Mouse (Mus musculus) bone marrow, adult 2 months (tissue): ENCODE results near the gene Unc93b1.

Experiments
- CTCF ChIP-seq: fragments of 200-500 bp; IDR thresholded peaks from 2 replicates; pipeline ENCODE4 v1.5.1; 2011; ENCODE audit warnings: low read length, control low read depth; ENCODE audit not compliant: control insufficient read depth, insufficient read depth
- POLR2A ChIP-seq: fragments of 200-500 bp; IDR thresholded peaks from 2 replicates; pipeline ENCODE4 v1.6.1; 2011; ENCODE audit warnings: low read depth, mild to moderate bottlenecking, control low read depth, low read length, borderline replicate concordance; ENCODE audit not compliant: control insufficient read depth

DNA sequence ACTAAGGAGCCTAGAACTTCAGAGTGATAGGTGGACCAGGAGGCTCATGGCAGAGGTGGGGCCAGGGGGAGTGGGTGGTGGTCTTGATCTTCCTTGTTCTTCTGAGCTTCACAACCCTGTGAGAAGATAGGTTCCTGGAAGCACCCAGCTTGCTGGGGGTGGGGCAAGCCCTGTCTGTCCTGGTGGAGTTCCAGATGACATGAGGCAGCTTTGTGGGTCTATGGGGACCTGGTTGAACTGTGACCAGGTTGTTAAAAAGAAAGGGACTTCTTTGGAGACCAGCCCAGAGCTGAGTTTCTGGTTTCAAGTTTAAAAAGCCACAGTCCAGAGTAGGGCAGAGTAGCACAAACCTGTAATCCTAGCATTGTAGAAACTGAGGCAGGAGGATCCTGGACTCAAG lies 24.0 kb downstream of the Unc93b1 start:
- TF ChIP-seq POLR2A (no peak), CTCF (no peak)
